Mouse (Mus musculus): ENCODE results near the gene Sdsl. TPM values are rescaled to one million over a fixed set of nuclear protein-coding genes. Genes with fewer than 3 reads are reported as not detected.

Sdsl gene
- polyA plus RNA-seq, 1 experiment from 2014 or later: 18.1 TPM

- Histone ChIP-seq H3K4me3 (ENCODE audit: low read length) (no peak overlapping the region), H3K4me1 (ENCODE audit: control insufficient read depth, insufficient read depth, low read length) (peaks cover 9% of the 10 kb centered on the region), H3K4me2 (ENCODE audit: low read depth, low read length) (no peak overlapping the region), H3K27ac (ENCODE audit: low read length) (no peak overlapping the region), H3K9ac (ENCODE audit: low read length) (no peak overlapping the region), H3K36me3 (ENCODE audit: control insufficient read depth, insufficient read depth) (peaks cover 2% of the 10 kb centered on the region; the same call in 1 of the 2 replicates), H3K9me3 (replicated peaks; ENCODE audit: control insufficient read depth, low read length) (no peaks in the 10 kb centered on the region), H3K27me3 (ENCODE audit: control insufficient read depth, insufficient read depth, low read length) (no peaks in the 10 kb centered on the region)
- WGBS: 76% methylated on average over 4 of the region's 4 CpGs
- no peak for ATAC-seq (replicated peaks; ENCODE audit: extremely low read depth, insufficient read depth, low FRiP score)
Measured at GRCm38 (mm10) chr5:120499202-120499601, 26.6 kb upstream of the Sdsl start.

GRCm38 (mm10) chr5:120497071-120497470, 24.5 kb upstream of the Sdsl start:
- WGBS: 85% methylated on average over 3 of the region's 3 CpGs
- peaks cover 16% of the 10 kb centered on the region; the same call in 1 of the 2 replicates for H3K36me3 ChIP-seq (ENCODE audit: control insufficient read depth, insufficient read depth)
- no peak for ATAC-seq (replicated peaks; ENCODE audit: extremely low read depth, insufficient read depth, low FRiP score)

GRCm38 (mm10) chr5:120495703-120496226, 23.2 kb upstream of the Sdsl start:
- H3K4me3 ChIP-seq (ENCODE audit: low read length): no peak overlapping the region
- no peak overlapping the region for H3K27ac ChIP-seq (ENCODE audit: low read length)
- peaks cover 16% of the 10 kb centered on the region; the same call in 1 of the 2 replicates for H3K36me3 ChIP-seq (ENCODE audit: control insufficient read depth, insufficient read depth)
- WGBS: 91% methylated on average over 13 of the region's 13 CpGs
- no peak for ATAC-seq (replicated peaks; ENCODE audit: extremely low read depth, insufficient read depth, low FRiP score)
- H3K27me3 ChIP-seq (ENCODE audit: control insufficient read depth, insufficient read depth, low read length): no peaks in the 10 kb centered on the region
- H3K9ac ChIP-seq (ENCODE audit: low read length): no peak overlapping the region
- H3K9me3 ChIP-seq (replicated peaks; ENCODE audit: control insufficient read depth, low read length): no peaks in the 10 kb centered on the region
- no peak overlapping the region for H3K4me2 ChIP-seq (ENCODE audit: low read depth, low read length)
- H3K4me1 ChIP-seq (ENCODE audit: control insufficient read depth, insufficient read depth, low read length): peaks cover 3% of the 10 kb centered on the region; the same call in 1 of the 2 replicates

More at GRCm38 (mm10) chr5:120497071-120497470, 24.5 kb upstream of the Sdsl start:
- no peak overlapping the region for H3K4me3 ChIP-seq (ENCODE audit: low read length)
- no peak overlapping the region for H3K9ac ChIP-seq (ENCODE audit: low read length)
- no peaks in the 10 kb centered on the region for H3K9me3 ChIP-seq (replicated peaks; ENCODE audit: control insufficient read depth, low read length)
- H3K27me3 ChIP-seq (ENCODE audit: control insufficient read depth, insufficient read depth, low read length): no peaks in the 10 kb centered on the region
- H3K27ac ChIP-seq (ENCODE audit: low read length): no peak overlapping the region
- H3K4me2 ChIP-seq (ENCODE audit: low read depth, low read length): no peak overlapping the region
- H3K4me1 ChIP-seq (ENCODE audit: control insufficient read depth, insufficient read depth, low read length): peaks cover 2% of the 10 kb centered on the region

GRCm38 (mm10) chr5:120495064-120495702, 22.6 kb upstream of the Sdsl start:
- Histone ChIP-seq H3K9me3 (replicated peaks; ENCODE audit: control insufficient read depth, low read length) (no peaks in the 10 kb centered on the region), H3K36me3 (ENCODE audit: control insufficient read depth, insufficient read depth) (peaks cover 16% of the 10 kb centered on the region; the same call in 1 of the 2 replicates), H3K4me3 (ENCODE audit: low read length) (no peak overlapping the region), H3K27ac (ENCODE audit: low read length) (no peak overlapping the region), H3K27me3 (ENCODE audit: control insufficient read depth, insufficient read depth, low read length) (no peaks in the 10 kb centered on the region), H3K4me2 (ENCODE audit: low read depth, low read length) (no peak overlapping the region), H3K4me1 (ENCODE audit: control insufficient read depth, insufficient read depth, low read length) (peaks cover 7% of the 10 kb centered on the region; the same call in 1 of the 2 replicates), H3K9ac (ENCODE audit: low read length) (no peak overlapping the region; the same call in 1 of the 2 replicates)
- WGBS: 67% methylated on average over 10 of the region's 10 CpGs
- no peak for ATAC-seq (replicated peaks; ENCODE audit: extremely low read depth, insufficient read depth, low FRiP score)

GRCm38 (mm10) chr5:120493873-120494395, 21.3 kb upstream of the Sdsl start:
- H3K9me3 ChIP-seq (replicated peaks; ENCODE audit: control insufficient read depth, low read length): no peaks in the 10 kb centered on the region
- H3K9ac ChIP-seq (ENCODE audit: low read length): no peak overlapping the region
- 83% methylated on average over 9 of the region's 9 CpGs for WGBS
- H3K36me3 ChIP-seq (ENCODE audit: control insufficient read depth, insufficient read depth): peaks cover 16% of the 10 kb centered on the region; the same call in 1 of the 2 replicates
- H3K27me3 ChIP-seq (ENCODE audit: control insufficient read depth, insufficient read depth, low read length): no peaks in the 10 kb centered on the region
- H3K4me1 ChIP-seq (ENCODE audit: control insufficient read depth, insufficient read depth, low read length): peaks cover 7% of the 10 kb centered on the region; the same call in 1 of the 2 replicates
- H3K4me2 ChIP-seq (ENCODE audit: low read depth, low read length): no peak overlapping the region
- no peak for ATAC-seq (replicated peaks; ENCODE audit: extremely low read depth, insufficient read depth, low FRiP score)
- H3K27ac ChIP-seq (ENCODE audit: low read length): no peak overlapping the region
- no peak overlapping the region for H3K4me3 ChIP-seq (ENCODE audit: low read length)

- H3K27ac ChIP-seq (ENCODE audit: low read length): no peak overlapping the region
- no peak overlapping the region for H3K9ac ChIP-seq (ENCODE audit: low read length)
- no peak for ATAC-seq (replicated peaks; ENCODE audit: extremely low read depth, insufficient read depth, low FRiP score)
- H3K4me1 ChIP-seq (ENCODE audit: control insufficient read depth, insufficient read depth, low read length): peaks cover 7% of the 10 kb centered on the region; the same call in 1 of the 2 replicates
- 93% methylated on average over 6 of the region's 6 CpGs for WGBS
- H3K4me3 ChIP-seq (ENCODE audit: low read length): no peak overlapping the region
- H3K36me3 ChIP-seq (ENCODE audit: control insufficient read depth, insufficient read depth): peaks cover 16% of the 10 kb centered on the region; the same call in 1 of the 2 replicates
- no peak overlapping the region for H3K4me2 ChIP-seq (ENCODE audit: low read depth, low read length)
- no peaks in the 10 kb centered on the region for H3K27me3 ChIP-seq (ENCODE audit: control insufficient read depth, insufficient read depth, low read length)
- no peaks in the 10 kb centered on the region for H3K9me3 ChIP-seq (replicated peaks; ENCODE audit: control insufficient read depth, low read length)
Measured at GRCm38 (mm10) chr5:120493440-120493839, 20.8 kb upstream of the Sdsl start.

GRCm38 (mm10) chr5:120492437-120492836, 19.8 kb upstream of the Sdsl start:
- peaks cover 7% of the 10 kb centered on the region; the same call in 1 of the 2 replicates for H3K4me1 ChIP-seq (ENCODE audit: control insufficient read depth, insufficient read depth, low read length)
- no peaks in the 10 kb centered on the region for H3K9me3 ChIP-seq (replicated peaks; ENCODE audit: control insufficient read depth, low read length)
- no peak overlapping the region for H3K9ac ChIP-seq (ENCODE audit: low read length)
- H3K36me3 ChIP-seq (ENCODE audit: control insufficient read depth, insufficient read depth): peaks cover 16% of the 10 kb centered on the region; the same call in 1 of the 2 replicates
- no peak overlapping the region for H3K4me3 ChIP-seq (ENCODE audit: low read length)
- no peak overlapping the region for H3K4me2 ChIP-seq (ENCODE audit: low read depth, low read length)
- no peak overlapping the region for H3K27ac ChIP-seq (ENCODE audit: low read length)
- H3K27me3 ChIP-seq (ENCODE audit: control insufficient read depth, insufficient read depth, low read length): no peaks in the 10 kb centered on the region
- WGBS: 72% methylated on average over 11 of the region's 11 CpGs
- ATAC-seq (replicated peaks; ENCODE audit: extremely low read depth, insufficient read depth, low FRiP score): no peak

DNA sequence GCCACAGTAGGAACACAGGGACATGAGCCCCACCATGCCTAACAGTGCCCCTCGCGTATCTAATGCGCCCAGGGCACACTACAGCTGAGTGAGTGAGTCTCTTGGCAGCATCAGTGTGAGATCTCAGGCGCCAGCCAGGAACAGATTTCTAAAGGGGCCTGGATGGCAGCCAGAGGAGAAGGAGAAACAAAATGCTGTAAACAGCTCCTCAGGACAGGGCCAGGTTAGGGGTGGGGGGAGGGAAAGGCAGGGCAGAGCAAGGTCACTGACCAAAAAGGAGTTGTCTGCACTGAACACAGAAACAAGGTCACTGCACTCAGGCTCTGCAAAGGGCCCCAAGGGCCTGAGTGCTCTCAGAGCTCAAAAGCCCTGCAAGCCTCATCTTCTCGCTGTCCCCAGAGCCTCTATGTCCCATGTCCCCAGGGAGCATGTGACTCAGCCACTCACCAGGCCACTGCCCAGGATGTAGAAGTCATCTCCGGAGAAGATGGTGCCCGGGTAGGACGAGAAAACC, 18.1 kb upstream of the Sdsl start:
- Histone ChIP-seq H3K36me3 (ENCODE audit: control insufficient read depth, insufficient read depth) (peaks cover 23% of the 10 kb centered on the region), H3K4me3 (ENCODE audit: low read length) (no peak overlapping the region), H3K4me1 (ENCODE audit: control insufficient read depth, insufficient read depth, low read length) (peaks cover 7% of the 10 kb centered on the region; the same call in 1 of the 2 replicates), H3K27ac (ENCODE audit: low read length) (peak overlapping the region; percentile 71), H3K4me2 (ENCODE audit: low read depth, low read length) (no peak overlapping the region), H3K9me3 (replicated peaks; ENCODE audit: control insufficient read depth, low read length) (no peaks in the 10 kb centered on the region), H3K9ac (ENCODE audit: low read length) (peak overlapping the region; percentile 34), H3K27me3 (ENCODE audit: control insufficient read depth, insufficient read depth, low read length) (no peaks in the 10 kb centered on the region)
- ATAC-seq (replicated peaks; ENCODE audit: extremely low read depth, insufficient read depth, low FRiP score): peak; percentile 64
- WGBS: 50% methylated on average over 8 of the region's 8 CpGs

GRCm38 (mm10) chr5:120487844-120488243, 15.2 kb upstream of the Sdsl start:
- peaks cover 22% of the 10 kb centered on the region for H3K36me3 ChIP-seq (ENCODE audit: control insufficient read depth, insufficient read depth)
- no peaks in the 10 kb centered on the region for H3K9me3 ChIP-seq (replicated peaks; ENCODE audit: control insufficient read depth, low read length)
- no peak overlapping the region for H3K4me3 ChIP-seq (ENCODE audit: low read length)
- H3K27ac ChIP-seq (ENCODE audit: low read length): no peak overlapping the region
- ATAC-seq (replicated peaks; ENCODE audit: extremely low read depth, insufficient read depth, low FRiP score): no peak
- H3K27me3 ChIP-seq (ENCODE audit: control insufficient read depth, insufficient read depth, low read length): no peaks in the 10 kb centered on the region
- 80% methylated on average over 8 of the region's 8 CpGs for WGBS
- no peak overlapping the region for H3K9ac ChIP-seq (ENCODE audit: low read length)
- peaks cover 7% of the 10 kb centered on the region; the same call in 1 of the 2 replicates for H3K4me1 ChIP-seq (ENCODE audit: control insufficient read depth, insufficient read depth, low read length)
- no peak overlapping the region for H3K4me2 ChIP-seq (ENCODE audit: low read depth, low read length)
